Mouse (Mus musculus) testis, adult 2 months (tissue): ENCODE data around the gene H2-Q6. TPM values are rescaled to one million over a fixed set of nuclear protein-coding genes. Genes with fewer than 3 reads are reported as not detected.
"Not testable (repeated sequence)": the region's sequence is repeated elsewhere in the genome, so short reads cannot be mapped to it uniquely, and the experiment has no call there.

Experiments used
- H3K27ac ChIP-seq: fragments of 200-500 bp; 2 replicates; pipeline ENCODE4 v1.5.1; 2012; ENCODE audit warnings: low read depth, low read length; ENCODE audit not compliant: control insufficient read depth, insufficient read depth
- H3K27me3 ChIP-seq: fragments of 200-500 bp; 2 replicates; pipeline ENCODE4 v1.6.1; 2012; ENCODE audit warnings: mild to moderate bottlenecking, low read length, moderate library complexity; ENCODE audit not compliant: control insufficient read depth, insufficient read depth
- H3K36me3 ChIP-seq: fragments of 200-500 bp; 2 replicates; pipeline ENCODE4 v1.6.1; 2012; ENCODE audit warnings: mild to moderate bottlenecking, low read length; ENCODE audit not compliant: control insufficient read depth, insufficient read depth
- H3K4me1 ChIP-seq: fragments of 200-500 bp; 2 replicates; pipeline ENCODE4 v1.6.1; 2012; ENCODE audit warnings: low read length; ENCODE audit not compliant: control insufficient read depth, insufficient read depth
- H3K4me3 ChIP-seq: fragments of 200-500 bp; 2 replicates; pipeline ENCODE4 v1.5.1; 2012; ENCODE audit warnings: low read depth, mild to moderate bottlenecking, low read length, moderate library complexity, mixed read lengths; ENCODE audit not compliant: control insufficient read depth
- CTCF ChIP-seq: fragments of 200-500 bp; IDR thresholded peaks from 2 replicates; pipeline ENCODE4 v1.5.1; 2012; ENCODE audit warnings: low read depth, mild to moderate bottlenecking, inconsistent platforms, low read length, moderate library complexity; ENCODE audit not compliant: control insufficient read depth, insufficient read depth, insufficient replicate concordance
- polyA plus RNA-seq: library from polyadenylated mRNA; depleted of rRNA; stranded (reverse); fragments of >200 nt; gene quantifications from 2 replicates; pipeline ENCODE4 v1.2.3, GENCODE M21; 2012

H2-Q6 gene
- polyA plus RNA-seq, 1 experiment: 1.8 TPM

DNA sequence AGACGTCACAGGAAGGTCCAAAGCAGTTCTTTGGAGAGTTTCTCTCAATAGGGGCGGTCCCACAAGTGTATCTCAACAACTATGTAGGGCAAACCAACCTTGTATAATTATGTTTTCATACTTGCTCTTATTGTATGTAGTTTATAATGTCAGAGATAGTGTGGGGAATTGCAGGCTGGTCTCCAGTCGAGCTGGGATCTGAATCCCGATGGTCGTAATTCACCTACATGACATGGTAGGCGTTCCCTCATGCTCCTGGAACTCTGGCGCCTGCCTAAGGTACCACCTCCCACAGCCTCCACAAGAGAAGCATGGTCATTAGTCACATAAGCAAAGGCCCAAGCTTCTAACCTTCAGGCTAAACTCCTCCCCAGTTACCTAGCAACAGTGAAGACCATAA lies 5.9 kb upstream of the H2-Q6 start:
- Histone ChIP-seq H3K4me1 (peaks cover 2% of the 10 kb centered on the region; the same call in 1 of the 2 replicates), H3K27me3 (no peaks in the 10 kb centered on the region), H3K27ac (no peak overlapping the region), H3K4me3 (no peak overlapping the region), H3K36me3 (no peaks in the 10 kb centered on the region)
- TF ChIP-seq CTCF: no peak

- H3K4me1 ChIP-seq, H3K27me3 ChIP-seq, H3K36me3 ChIP-seq, H3K4me3 ChIP-seq, H3K27ac ChIP-seq: not testable (repeated sequence)
Measured at GRCm38 (mm10) chr17:35419564-35419963, 5.1 kb upstream of the H2-Q6 start.

DNA sequence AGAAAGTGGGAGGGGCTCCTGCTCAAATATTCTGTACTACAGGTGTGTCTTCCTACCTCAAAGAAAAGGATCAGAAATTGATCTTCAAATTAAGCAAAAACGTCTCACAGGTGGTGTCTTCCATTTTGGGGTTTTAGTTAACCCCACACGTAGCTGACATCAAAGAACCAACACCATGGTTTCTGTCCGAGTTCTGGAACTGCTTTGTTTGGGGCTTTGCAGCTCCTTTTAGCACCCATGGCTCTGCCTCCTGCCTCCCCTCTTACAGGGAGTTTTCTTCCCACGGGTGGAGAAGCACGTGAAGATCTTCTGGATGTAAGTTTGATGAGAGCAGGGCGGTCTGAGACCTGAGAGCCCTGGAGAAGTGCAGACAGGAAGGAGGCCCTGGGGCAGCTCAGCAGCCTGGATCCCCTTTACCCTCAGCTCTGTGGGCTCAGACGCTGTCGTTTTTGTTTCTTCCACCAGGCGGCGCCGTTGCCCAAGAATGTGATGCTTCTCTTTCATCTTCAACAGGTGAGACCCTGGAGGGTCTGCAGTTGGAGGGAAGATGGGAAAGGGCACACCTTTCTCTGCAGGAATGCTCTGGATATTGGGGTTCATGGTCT lies 4.3 kb upstream of the H2-Q6 start:
- not testable (repeated sequence) for H3K4me3 ChIP-seq, H3K36me3 ChIP-seq, H3K27ac ChIP-seq, H3K4me1 ChIP-seq, H3K27me3 ChIP-seq
- TF ChIP-seq CTCF: peak; percentile 68; the same call in 1 of the 2 replicates

GRCm38 (mm10) chr17:35421331-35421730 lies 3.3 kb upstream of the H2-Q6 start:
- H3K4me3 ChIP-seq, H3K27me3 ChIP-seq, H3K36me3 ChIP-seq, H3K27ac ChIP-seq, H3K4me1 ChIP-seq: not testable (repeated sequence)

DNA sequence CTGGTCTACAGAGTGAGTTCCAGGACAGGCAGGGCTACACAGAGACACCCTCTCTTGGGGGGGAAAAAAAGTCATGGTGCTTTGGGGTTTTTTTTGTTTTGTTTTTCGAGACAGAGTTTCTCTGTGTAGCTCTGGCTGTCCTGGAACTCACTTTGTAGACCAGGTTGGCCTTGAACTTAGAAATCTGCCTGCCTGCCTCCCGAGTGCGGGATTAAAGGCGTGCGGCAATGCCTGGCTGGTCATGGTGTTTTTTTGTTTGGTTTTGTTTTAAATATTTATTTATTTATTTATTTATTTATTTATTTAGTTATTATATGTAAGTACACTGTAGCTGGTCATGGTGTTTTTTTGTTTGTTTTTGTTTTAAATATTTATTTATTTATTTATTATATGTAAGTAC lies 2.3 kb upstream of the H2-Q6 start:
- not testable (repeated sequence) for H3K27ac ChIP-seq, H3K36me3 ChIP-seq, H3K27me3 ChIP-seq, H3K4me1 ChIP-seq, H3K4me3 ChIP-seq

DNA sequence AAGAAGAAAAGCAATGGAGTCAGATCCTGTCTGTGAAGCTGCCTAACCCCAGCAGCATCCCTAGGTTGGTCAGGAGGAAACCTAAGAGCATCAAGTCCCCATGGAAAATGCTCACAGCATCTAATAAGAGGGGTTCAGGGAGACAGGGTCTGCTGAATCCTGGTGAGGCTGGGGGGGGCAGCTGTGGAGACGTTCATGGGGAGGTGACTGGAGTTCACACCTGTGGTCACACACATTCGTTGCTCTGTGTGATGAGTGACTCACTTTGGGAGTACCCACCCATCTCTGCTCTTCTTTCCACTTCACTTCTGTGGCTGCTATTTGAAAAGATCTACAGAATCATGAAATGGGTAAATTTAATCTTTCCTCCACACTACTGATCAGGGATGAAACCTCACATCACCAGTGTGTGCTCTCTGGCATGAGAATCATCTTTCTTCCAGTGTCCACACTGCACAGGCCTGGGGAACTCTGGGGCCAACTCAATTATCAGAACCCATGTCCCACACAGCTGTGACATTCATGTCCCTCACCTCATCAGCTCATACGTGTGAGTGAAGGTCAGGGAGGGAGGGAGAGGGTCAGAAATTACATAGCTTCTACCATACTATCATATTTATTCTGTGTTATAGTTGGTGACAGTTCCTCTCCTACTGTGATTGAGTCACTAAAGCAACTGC lies 1.4 kb upstream of the H2-Q6 start:
- H3K27ac ChIP-seq, H3K27me3 ChIP-seq, H3K36me3 ChIP-seq, H3K4me1 ChIP-seq, H3K4me3 ChIP-seq: not testable (repeated sequence)

GRCm38 (mm10) chr17:35424106-35424505 lies 544 bp upstream of the H2-Q6 start:
- H3K4me3 ChIP-seq, H3K27ac ChIP-seq, H3K4me1 ChIP-seq, H3K36me3 ChIP-seq, H3K27me3 ChIP-seq: not testable (repeated sequence)

- H3K27me3 ChIP-seq, H3K27ac ChIP-seq, H3K36me3 ChIP-seq, H3K4me1 ChIP-seq: not testable (repeated sequence)
- peak overlapping the region; percentile 32 for H3K4me3 ChIP-seq
Measured at GRCm38 (mm10) chr17:35425474-35425873, 824 bp downstream of the H2-Q6 start.

DNA sequence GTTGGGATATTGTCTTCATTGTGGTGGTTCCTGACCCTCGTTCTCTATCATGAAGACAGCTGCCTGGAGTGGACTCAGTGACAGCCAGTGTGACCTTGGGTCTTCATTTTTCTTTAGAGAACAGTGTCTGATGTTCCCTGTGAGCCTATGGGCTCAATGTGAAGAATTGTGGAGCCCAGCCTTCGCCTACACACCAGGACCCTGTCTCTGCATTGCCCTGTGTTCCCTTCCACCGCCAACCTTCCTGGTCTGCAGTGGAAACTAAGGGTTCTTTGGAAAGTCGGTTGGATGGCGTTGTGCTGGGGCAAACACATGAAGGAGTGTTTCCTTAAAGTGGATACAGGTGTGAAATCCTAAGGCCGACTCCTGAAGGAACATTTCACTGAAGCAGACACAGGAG lies 4.2 kb downstream of the H2-Q6 start:
- not testable (repeated sequence) for H3K27ac ChIP-seq, H3K36me3 ChIP-seq, H3K27me3 ChIP-seq, H3K4me1 ChIP-seq, H3K4me3 ChIP-seq

DNA sequence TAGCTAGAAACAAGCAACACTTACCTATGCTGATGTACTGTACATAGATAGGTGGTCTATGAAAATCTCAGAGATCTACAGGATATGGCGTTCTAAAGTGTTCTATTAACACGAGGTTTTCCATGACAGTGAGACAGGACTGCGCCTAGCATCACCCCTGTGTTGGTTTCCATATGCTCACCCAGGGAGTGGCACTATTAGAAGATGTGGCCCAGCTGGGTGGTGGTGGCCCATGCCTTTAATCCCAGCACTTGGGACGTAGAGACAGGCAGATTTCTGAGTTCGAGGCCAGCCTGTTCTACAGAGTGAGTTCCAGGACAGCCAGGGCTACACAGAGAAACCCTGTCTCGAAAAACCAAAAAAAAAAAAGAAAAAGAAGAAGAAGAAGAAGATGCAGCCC lies 6.0 kb downstream of the H2-Q6 start:
- H3K4me1 ChIP-seq, H3K4me3 ChIP-seq, H3K27ac ChIP-seq, H3K27me3 ChIP-seq, H3K36me3 ChIP-seq: not testable (repeated sequence)

DNA sequence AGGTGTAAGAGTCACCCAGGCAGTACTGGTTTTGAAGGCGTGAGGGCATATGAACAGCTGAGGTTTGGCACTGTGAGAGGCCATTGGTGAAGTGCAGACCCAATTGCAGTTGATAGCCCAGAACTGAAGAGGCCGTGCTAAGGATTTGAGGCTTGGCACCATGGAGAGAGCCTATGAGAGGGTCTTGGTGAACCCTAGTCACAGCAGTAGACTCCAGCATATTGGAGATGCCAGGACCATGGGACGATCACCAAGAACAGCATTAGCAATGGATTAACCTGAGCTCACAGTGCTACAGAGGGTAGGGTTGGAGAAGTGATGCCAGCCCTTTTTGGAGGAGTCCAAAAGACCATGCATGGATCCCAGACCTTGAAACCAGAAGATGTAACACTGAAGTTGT lies 7.5 kb downstream of the H2-Q6 start:
- not testable (repeated sequence) for H3K36me3 ChIP-seq, H3K27ac ChIP-seq, H3K27me3 ChIP-seq, H3K4me1 ChIP-seq, H3K4me3 ChIP-seq
